Mouse (Mus musculus): ENCODE results near the gene Gm44503. TPM values are rescaled to one million over a fixed set of nuclear protein-coding genes. Genes with fewer than 3 reads are reported as not detected.

Gene Gm44503
- total RNA-seq, 2 experiments from 2014 or later: not detected

- no peak for DNase-seq
These were observed 62.0 kb downstream of the Gm44503 start for GRCm38 (mm10) chr9:73020566-73021097.

DNA sequence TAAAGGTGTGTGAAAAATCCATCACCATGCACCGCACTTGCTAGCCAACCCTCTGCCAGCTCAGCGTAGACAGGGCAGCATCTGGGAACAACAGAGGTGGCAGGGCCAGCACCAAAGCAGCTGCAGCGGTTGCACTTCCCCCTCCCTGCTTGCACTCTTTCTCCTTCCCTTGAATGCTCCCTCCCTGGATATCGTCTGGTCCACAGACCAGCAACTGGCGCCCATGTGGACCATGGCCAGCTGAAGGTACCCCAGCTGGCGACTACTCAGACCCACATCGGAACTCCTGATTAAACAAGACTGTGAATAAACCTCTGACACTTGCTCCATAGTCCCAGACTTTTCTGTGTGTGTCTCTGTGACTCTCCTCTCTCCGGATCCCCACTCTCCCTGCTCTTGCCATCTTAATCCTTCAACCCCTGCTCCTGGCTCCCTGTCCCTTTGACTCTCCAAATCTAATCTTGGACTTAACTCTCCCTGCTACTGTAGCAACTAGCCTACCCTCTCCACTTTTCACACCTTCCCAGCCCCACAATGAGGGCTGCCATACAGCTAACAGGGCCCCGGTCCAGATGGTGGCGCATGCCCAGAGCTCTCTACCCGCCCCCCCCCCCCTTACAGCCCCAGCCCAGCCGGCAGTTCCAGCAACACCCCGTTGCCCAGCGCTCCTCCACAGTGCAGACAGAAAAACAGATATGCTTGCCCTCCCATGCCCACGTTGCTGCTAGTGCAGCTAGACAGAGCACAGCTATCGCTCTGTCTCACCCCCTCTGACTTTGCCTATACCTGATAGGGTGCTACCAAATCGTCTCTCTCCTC is 67.4 kb downstream of the Gm44503 start:
- intact Hi-C loops (cut with DNase I): no loop called here
- peak; percentile 15 to 30 for DNase-seq

More at GRCm38 (mm10) chr9:73020566-73021097, 62.0 kb downstream of the Gm44503 start:
- intact Hi-C loops (cut with DNase I): no loop called here

GRCm38 (mm10) chr9:73030443-73030842 is 71.8 kb downstream of the Gm44503 start:
- intact Hi-C loops (cut with DNase I): no loop called here
- no peak for DNase-seq

- intact Hi-C loops (cut with DNase I): no loop called here
- no peak for DNase-seq
These were observed 72.8 kb downstream of the Gm44503 start for GRCm38 (mm10) chr9:73031421-73031820.

DNA sequence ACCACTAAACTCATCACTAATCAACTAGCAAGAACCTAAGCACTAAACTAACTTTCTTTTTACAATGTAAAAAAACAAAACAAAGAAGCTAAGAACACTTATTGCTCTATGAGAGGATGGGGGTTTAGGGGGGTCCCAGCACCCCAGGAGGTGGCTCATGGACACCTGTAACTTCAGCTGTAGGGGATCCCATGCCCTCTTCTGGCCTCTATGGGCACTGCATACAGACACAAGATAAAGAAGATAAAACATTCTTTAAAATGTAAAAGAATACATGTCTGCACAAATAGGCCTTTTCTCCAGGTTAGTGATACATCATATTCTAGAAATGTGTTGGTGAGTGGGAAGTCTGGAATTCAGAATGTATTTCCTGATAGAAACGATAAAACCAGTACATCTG is 74.8 kb downstream of the Gm44503 start:
- intact Hi-C loops (cut with DNase I): no loop called here
- no peak for DNase-seq

GRCm38 (mm10) chr9:73039222-73039945 is 80.7 kb downstream of the Gm44503 start:
- peak; percentile 93 to 94 for DNase-seq
- intact Hi-C loops (cut with DNase I): no loop called here

DNA sequence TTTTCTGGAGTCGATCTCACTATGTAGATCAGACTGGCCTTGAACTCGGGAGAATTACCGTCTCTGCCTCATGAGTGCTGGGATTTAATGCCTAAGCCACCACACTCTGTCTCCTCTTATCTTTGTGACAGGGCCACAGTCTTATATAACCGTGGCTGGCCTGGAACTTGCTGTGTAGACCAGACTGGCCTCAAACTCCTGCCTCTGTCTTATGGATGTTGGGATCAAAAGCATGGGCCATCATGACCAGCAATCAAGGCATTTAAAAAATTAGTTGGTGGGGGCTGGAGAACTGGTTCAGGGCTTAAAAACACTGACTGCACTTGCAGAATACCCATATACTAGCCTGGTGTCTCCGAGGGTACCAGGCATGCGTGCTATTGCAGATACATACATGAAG is 81.4 kb downstream of the Gm44503 start, which contains the start of gene Pigb:
TSS of gene Pigb (minus strand) at position 299 of the 400 bp plus-strand sequence.
- intact Hi-C loops (cut with DNase I): loop anchor here (5.0 kb wide), 1 partner anchor 73 kb away; no protein-coding TSS in a partner anchor
- DNase-seq: no peak

DNA sequence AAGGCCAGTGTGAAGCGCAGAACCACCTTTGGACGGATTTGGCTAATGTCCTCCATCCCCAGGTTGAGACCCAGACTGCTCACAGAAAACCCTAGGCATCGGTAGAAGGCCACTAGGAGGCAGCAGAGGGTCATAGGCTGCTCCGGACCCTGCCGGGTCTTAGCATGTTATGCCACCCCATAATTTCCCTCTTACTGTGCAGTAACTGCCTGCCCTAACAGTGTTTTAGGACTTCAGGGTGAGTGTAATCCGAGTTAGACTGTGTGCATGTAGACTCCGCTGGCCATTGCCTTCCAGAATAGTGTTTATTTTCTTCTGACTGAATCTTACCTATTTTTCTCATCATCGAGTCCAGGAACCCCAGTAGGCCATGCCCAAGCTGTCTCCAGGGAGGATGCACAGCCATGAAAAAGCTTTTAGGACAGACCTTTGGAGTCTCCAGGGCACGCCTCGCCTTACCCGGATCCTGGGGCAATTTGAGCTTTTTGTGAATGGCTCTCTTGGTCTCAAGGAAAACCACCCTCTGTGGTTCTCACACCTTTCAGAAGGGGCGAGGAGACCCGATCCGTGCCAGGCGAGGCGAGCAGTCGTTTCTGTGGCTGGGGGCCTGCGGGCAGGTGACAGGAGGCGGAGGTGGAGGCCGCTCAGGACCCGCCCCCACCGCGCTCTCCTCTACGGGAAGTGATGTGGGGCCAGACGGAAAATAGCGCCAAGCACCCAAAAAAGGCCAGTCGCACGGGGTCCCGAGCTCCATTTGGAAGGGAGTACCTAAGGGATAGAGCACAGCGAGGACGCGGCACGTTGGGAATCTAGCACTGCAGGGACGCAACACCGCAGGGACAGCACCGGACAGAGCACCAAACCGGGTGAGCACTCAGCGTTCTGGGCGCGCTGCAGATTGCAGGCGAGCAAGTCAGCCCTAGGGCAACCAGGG is 85.8 kb downstream of the Gm44503 start, which contains the start of gene Rab27a:
TSS of gene Rab27a (plus strand) at position 709 of the 934 bp plus-strand sequence.
- DNase-seq: peak; percentile 85 to 90
- intact Hi-C loops (cut with DNase I): loop anchor here (1.0 to 5.0 kb wide), 2 partner anchors 47 to 77 kb away; no protein-coding TSS in a partner anchor

DNA sequence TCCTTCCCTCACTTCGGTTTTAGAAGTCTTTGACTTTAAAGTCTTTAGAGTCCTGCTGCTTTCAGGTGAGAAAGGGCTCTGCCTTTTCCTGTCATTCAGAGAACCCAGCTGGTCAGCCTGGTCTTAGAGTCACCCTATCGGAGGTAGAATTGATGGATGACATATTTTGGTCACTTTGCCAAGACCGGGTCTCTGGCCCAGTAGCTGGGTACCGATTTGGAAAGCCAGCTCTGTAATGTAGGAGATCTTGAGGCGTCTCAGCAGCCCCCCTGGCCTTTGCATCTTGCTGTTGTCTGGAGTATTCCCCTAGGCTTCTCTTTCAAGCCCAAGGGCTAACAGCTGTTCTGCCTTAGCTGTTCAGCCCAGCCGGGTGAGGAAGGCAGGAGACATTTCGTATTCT is 86.6 kb downstream of the Gm44503 start:
- DNase-seq: peak in 1 of 2 experiments; percentile 36
- intact Hi-C loops (cut with DNase I): no loop called here

DNA sequence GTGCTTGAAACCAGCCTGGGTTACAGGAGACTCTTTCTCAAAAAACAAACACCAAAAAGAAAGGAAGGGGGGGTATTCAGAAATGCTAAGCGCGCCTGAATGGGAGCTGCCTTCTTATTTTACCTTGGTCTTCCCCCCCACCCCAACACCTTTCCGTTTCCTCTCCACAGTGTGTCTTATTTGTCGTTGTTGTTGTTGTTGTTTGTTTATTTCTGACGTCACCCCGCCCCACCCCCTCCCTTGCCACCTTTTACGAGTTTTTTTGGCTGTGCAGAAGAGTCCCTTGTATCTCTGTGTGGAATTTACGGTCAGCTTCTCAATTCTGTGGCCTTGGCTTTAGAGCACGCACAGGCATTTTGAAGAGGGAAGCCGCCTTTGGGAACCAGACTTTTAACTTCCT is 87.1 kb downstream of the Gm44503 start:
- intact Hi-C loops (cut with DNase I): no loop called here
- DNase-seq: no peak

DNA sequence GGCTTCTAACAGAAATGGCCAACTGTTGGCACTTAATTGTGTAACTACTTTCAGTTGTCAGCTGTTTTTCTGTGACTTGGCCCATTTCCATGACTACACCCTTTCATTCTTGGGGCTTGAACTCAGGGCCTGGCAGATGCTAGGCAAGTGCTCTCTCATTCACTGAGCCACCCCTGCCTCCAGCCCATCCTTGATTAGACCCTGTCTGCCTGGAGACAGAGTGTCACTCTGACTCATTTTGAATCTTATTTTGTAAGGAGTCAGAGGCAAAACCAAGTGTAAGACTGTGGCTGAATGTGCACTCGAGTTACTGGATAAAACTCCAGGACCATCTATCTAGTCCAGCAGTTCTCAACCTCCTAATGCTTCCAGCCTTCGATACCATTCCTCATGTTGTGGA is 89.3 kb downstream of the Gm44503 start:
- DNase-seq: no peak
- intact Hi-C loops (cut with DNase I): no loop called here

- intact Hi-C loops (cut with DNase I): no loop called here
- no peak for DNase-seq
These were observed 90.3 kb downstream of the Gm44503 start for GRCm38 (mm10) chr9:73048927-73049326.

DNA sequence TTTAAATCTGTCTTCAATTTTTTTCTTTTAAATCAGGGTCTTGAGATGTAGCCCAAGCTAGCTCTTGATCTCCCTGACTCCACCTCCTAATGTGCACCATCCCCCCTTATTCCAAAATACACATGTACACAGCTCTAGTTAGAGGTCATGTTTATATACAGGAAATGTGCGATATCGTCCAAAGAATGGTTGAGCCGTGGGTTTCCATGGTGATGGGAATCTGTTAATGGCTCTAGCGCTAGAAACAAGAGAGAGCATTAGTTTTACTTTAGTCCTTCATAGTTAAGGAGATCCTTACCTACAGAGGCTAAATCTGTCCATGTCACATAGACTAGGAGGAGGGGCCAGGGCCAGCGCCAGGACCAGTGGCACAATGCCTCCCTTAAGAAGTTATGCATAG is 91.2 kb downstream of the Gm44503 start:
- DNase-seq: no peak
- intact Hi-C loops (cut with DNase I): no loop called here

- intact Hi-C loops (cut with DNase I): no loop called here
- DNase-seq: no peak
These were observed 92.0 kb downstream of the Gm44503 start for GRCm38 (mm10) chr9:73050606-73051005.

GRCm38 (mm10) chr9:73055441-73055911 is 96.8 kb downstream of the Gm44503 start:
- intact Hi-C loops (cut with DNase I): no loop called here
- no peak for DNase-seq

GRCm38 (mm10) chr9:73059224-73059623 is 100.6 kb downstream of the Gm44503 start:
- DNase-seq: no peak
- intact Hi-C loops (cut with DNase I): no loop called here

GRCm38 (mm10) chr9:73063621-73064290 is 105.1 kb downstream of the Gm44503 start:
- intact Hi-C loops (cut with DNase I): no loop called here
- DNase-seq: no peak

Measured in heart, postnatal 10 days (tissue).